Mouse (Mus musculus): ENCODE measurements around the gene Lmod3.

The Lmod3 gene

GRCm38 (mm10) chr6:97252711-97253221 lies at the start of gene Lmod3:
Gene Lmod3, minus strand, starts transcription at chr6:97252759.
- no peak for DNase-seq (ENCODE audit: low spot score in 2 of 2)

DNA sequence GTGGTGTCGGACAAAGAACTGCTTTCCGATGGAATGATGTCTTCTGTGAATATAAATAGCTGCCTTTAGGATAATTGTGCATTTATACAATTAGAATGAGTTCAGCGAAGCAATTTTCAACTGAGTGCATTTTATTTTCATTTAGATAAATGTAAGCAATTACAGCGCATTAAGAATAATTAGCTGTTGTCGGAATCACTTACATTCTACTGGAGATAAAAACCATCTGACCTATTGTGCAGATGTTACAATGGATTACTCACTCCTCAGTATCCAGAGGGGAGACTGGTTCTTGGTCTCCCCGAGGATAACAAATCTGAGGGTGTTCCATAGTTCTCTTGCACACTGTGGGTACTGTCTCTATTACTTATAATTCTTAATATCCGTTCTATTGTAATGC lies 49.7 kb upstream of the Lmod3 start:
- DNase-seq (ENCODE audit: low spot score in 2 of 2), result no peak

DNA sequence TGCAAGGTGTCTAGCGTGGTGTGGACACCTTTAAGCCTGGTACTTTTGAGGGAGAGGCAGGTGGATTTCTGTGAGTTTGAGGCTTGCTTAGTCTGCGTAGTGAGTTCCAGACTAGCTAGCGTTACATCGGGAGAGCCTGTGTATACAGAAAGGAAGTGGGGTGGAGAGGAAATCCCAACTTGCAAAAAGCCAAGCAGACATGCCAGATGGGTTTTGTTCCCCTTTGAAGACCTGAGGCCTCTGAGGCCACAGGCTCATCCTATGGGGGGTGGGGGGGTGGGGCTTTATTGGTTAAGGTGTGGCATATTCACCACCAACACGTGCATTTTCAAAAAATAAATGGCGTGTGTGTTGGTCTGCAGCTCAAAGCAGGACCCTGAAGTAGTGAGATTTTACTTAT lies 48.1 kb upstream of the Lmod3 start:
- DNase-seq (ENCODE audit: low spot score in 2 of 2), result no peak

DNA sequence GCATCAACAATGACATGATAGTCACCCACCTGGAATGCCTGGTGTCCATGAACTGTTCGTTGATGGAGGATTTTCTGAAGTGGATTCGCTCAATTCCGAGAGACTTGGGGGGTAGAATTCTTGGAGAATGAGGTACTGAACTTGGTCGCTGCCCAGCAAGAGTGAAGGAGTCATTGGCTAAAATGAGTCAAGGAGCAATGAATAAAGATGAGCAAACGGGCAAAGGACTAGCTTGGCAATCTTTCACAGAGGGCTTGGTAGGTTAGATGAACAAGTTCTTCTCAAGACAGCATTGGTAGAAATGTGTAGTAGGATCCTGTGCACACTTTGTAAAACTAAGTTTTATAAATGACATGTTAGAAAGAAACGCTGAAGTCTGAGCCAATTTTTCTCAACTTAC lies 47.6 kb upstream of the Lmod3 start:
- no peak for DNase-seq (ENCODE audit: low spot score in 2 of 2)

- no peak for DNase-seq (ENCODE audit: low spot score in 2 of 2)
Measured at GRCm38 (mm10) chr6:97297151-97297550, 44.6 kb upstream of the Lmod3 start.

DNA sequence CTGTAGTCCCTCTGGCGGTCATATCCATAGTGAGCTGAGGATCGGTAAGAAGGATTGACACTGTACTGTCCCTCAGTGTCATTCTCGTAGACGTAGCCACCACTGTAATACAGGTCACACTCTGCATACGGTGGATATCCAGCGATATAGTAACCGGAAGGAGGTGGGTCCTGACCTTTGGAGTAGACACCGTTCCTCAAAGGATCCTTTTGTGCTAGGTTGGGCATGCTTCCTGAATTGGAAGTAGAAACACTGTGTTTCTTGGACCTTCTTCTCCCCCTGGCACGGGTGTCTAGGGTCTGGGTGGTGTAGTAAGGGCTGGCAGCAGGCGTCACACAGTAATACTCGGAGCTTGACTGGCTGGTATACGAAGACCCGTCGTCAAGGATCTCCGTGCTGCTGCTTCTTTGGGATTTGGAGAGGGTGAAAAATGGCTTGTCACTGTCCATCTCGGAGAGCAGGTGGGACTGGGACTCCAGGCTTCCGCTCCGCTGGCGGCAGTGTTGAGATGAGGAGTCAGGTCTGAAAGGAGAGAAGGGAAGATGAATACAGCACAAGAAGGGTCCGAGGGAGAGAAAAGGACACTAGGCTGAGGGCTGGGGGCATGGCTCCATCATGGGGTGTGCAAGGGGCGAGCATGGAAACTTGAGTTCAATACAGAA lies 43.4 kb upstream of the Lmod3 start:
- no peak for DNase-seq (ENCODE audit: low spot score in 2 of 2)

GRCm38 (mm10) chr6:97295416-97295815 lies 42.9 kb upstream of the Lmod3 start:
- DNase-seq (ENCODE audit: low spot score in 2 of 2), result no peak

DNA sequence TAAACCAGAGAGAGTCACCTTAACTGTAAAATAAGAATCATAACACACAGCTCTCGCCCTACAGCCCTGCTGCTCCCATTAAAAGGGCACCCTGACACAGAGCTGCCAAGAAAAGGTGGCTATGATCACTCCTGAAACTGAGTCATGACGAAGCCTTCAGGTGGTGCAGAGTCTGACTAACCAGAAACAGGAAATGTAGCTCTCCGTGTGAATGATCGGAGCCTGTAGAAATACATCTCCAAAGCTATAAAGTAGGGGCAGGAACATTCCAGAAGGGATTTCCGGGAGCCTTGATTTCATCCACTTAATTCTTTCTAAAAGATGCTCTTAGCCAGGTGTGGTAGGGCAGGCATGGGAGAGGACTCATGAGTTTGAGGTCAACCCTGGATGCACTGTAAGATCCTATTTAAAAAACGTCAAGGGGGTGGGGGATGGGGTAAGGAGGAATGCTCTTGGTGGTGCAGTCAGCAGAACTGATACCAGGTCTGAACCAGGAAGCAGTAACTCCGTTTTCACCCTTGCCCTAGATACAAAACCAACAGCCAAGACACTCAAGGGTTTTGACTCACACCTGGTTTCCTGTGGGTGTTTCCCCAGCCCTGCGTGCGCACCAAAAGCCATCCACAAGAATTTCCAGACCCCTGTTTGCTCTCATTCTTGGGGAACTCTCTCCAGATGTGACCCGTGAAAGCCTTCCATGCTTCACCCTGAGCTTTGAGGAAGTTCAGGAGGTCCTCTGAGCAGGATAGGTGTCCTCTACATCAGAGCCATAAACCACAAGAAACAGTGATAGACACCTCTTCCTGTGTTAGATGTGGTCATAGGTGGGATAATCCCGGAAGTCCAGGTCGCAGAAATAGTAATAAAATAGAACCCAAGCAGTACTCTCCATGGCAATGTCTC lies 41.4 kb upstream of the Lmod3 start:
- no peak for DNase-seq (ENCODE audit: low spot score in 2 of 2)

- DNase-seq (ENCODE audit: low spot score in 2 of 2), result no peak
Measured at GRCm38 (mm10) chr6:97292894-97293293, 40.3 kb upstream of the Lmod3 start.

DNA sequence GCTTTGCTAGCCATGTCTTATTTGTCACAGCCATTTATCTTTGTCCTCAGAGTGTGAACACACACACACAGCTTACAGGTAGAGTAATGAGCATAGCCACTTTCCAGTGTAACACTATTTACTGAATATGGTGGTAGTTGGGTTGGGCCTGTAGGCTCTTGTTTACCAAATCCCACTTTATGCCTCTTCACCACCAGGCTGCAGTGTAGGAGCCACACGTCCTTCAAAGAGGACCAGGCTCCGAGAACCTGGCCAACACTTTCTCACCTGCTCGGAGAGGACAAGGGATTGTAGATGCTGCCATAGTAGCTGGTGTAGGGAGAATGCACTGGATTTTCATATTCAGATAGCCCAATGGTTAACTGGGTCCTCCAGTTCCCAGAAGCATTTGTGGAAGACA lies 39.5 kb upstream of the Lmod3 start:
- DNase-seq (ENCODE audit: low spot score in 2 of 2), result no peak

- DNase-seq (ENCODE audit: low spot score in 2 of 2), result no peak
Measured at GRCm38 (mm10) chr6:97291159-97291908, 38.8 kb upstream of the Lmod3 start.

GRCm38 (mm10) chr6:97290687-97291086 lies 38.1 kb upstream of the Lmod3 start:
- DNase-seq (ENCODE audit: low spot score in 2 of 2), result no peak

- no peak for DNase-seq (ENCODE audit: low spot score in 2 of 2)
Measured at GRCm38 (mm10) chr6:97289838-97290237, 37.3 kb upstream of the Lmod3 start.

- no peak for DNase-seq (ENCODE audit: low spot score in 2 of 2)
Measured at GRCm38 (mm10) chr6:97289316-97289820, 36.8 kb upstream of the Lmod3 start.

- no peak for DNase-seq (ENCODE audit: low spot score in 2 of 2)
Measured at GRCm38 (mm10) chr6:97288047-97288855, 35.7 kb upstream of the Lmod3 start.

GRCm38 (mm10) chr6:97286332-97286731 lies 33.8 kb upstream of the Lmod3 start:
- no peak for DNase-seq (ENCODE audit: low spot score in 2 of 2)

DNA sequence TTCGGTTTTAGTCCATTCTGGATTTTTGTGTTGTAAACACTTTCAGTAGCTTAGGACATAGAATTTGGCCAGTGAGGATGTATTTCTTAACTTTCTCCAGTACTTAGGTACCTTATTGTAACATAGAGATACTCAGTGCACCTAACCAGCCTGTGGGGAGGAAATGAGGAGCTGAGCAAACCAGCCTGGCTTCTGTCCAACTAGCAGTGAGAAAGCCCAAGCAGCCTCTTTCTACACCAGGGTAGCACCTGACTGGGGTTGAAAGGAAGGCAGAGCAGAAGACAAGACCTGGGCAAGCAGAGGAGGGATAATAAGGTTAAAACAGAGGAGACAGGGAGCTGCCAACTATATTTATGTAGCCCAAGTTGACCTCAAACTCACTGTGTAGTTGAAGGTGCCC lies 31.1 kb upstream of the Lmod3 start:
- no peak for DNase-seq (ENCODE audit: low spot score in 2 of 2)

DNA sequence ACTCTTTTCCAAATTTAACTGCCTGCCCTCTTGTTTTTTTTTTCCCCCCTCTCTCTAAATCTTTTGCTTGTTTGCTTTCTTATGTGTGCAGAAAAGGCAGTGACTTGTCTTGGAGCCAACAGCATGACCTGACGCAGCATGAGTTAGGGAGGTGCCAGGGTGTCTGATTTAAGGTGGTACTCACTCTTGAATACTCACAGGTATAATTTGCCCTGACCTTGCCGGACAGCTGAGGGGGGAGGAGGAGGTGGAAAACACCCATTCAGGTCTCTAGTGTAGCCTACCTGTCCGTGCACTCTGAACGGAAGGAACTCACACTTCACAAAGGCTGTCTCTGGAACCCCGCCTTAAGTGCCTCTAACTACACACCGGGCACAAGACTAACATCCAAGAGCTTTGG lies 26.3 kb upstream of the Lmod3 start:
- DNase-seq (ENCODE audit: low spot score in 2 of 2), result no peak

DNA sequence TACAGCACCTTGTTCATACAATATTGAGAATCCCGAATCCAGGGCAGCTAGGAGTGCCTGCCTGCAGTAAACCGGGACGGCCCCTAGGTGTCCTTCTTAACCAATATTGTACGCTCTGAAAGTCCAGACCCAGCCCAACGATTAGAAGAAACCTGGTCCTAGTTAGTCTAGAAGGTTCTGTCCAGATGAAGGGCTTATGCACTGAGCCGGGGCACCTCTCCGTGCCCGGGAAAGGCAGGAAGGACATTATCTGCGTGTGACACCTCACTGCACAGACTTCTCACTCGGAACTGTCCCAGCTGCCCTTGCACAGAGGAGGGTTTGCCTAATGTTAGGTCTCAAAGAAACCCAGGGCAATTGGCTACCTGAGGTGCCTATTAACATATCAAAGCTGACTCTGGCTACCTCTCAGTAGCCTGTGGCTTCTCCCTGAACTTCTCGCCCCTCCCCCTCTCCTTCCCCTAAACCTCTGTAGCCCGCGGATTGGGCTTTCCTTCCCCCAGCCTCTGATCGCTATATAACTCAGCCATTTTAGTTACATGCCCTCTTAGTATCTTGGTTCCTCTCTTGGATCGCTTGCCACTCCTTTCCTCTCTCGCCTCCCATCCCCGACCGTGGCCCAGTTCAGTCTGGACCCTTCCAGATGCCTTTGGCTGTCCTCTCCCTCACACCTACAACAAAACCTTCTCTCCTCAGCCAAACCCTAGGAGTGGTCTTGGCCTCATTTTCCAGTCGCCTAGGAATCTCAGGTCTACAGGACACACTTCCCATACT lies 25.6 kb upstream of the Lmod3 start:
- DNase-seq (ENCODE audit: low spot score in 2 of 2), result peak; percentile 61 to 71

DNA sequence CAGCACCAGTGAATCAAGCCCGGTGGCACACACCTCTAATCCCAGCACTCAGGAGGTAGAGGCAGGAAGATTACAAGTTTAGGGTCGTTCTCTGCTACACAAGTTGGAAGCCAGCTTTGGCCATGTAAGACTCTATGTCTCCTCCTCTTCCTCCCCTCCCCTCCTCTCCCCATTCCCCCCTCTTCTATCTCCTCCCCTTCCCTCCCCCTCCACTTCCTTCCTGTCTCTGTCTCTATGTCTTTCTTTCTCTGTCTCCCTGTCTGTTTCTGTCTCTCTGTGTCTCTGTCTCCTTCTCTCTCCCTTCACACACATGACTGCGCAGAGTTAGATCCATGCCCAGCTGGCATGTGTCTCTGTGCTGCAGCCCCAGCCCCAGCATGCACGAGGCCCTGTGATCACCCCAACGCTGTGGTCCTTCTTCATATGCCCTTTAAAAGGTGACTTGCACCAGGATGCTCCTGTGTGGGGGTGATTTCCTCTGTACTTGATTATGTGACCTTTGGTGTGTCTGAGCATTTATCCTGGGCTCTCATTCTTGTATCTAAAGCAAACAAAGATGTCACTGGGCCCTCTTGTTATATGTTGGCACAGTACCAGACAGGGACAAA lies 24.4 kb upstream of the Lmod3 start:
- no peak for DNase-seq (ENCODE audit: low spot score in 2 of 2)

All from urinary bladder, postnatal 4 days (tissue).